Mouse (Mus musculus): ENCODE results near the gene Pf4.
"Not testable (repeated sequence)": the region's sequence is repeated elsewhere in the genome, so short reads cannot be mapped to it uniquely, and the experiment has no call there.

The Pf4 gene

GRCm38 (mm10) chr5:90789306-90790073 lies 17.3 kb downstream of the Pf4 start:
- DNase-seq, result no peak

- DNase-seq, result no peak
Measured at GRCm38 (mm10) chr5:90790074-90790502, 17.9 kb downstream of the Pf4 start.

- no peak for DNase-seq
Measured at GRCm38 (mm10) chr5:90794195-90794625, 22.0 kb downstream of the Pf4 start, which contains the start of gene Cxcl15. Gene Cxcl15, plus strand, starts transcription at chr5:90794534.

GRCm38 (mm10) chr5:90795392-90795791 lies 23.2 kb downstream of the Pf4 start:
- DNase-seq, result not testable (repeated sequence)

GRCm38 (mm10) chr5:90804574-90804973 lies 32.3 kb downstream of the Pf4 start:
- DNase-seq, result no peak

- no peak for DNase-seq
Measured at GRCm38 (mm10) chr5:90806050-90806449, 33.8 kb downstream of the Pf4 start.

- no peak for DNase-seq
Measured at GRCm38 (mm10) chr5:90807176-90807950, 35.1 kb downstream of the Pf4 start.

- no peak for DNase-seq
Measured at GRCm38 (mm10) chr5:90819756-90820155, 47.5 kb downstream of the Pf4 start.

All from right cerebral cortex, postnatal 4 days (tissue).